Mouse (Mus musculus) spleen, adult 2 months (tissue): Measurements from ENCODE around the gene Jmy.

Experiments used
- CTCF ChIP-seq: fragments of 200-500 bp; IDR thresholded peaks from 2 replicates; pipeline ENCODE4 v1.5.1; 2011; ENCODE audit warnings: mild to moderate bottlenecking, inconsistent platforms; ENCODE audit not compliant: insufficient read depth, insufficient read length, insufficient replicate concordance; ENCODE audit errors: extremely low read depth
- POLR2A ChIP-seq: fragments of 200-500 bp; IDR thresholded peaks from 2 replicates; pipeline ENCODE4 v1.6.1; 2011; ENCODE audit warnings: low read depth, low read length, inconsistent platforms

GRCm38 (mm10) chr13:93510447-93511180 is 11.0 kb upstream of the Jmy start:
- TF ChIP-seq CTCF (no peak), POLR2A (no peak)
